Mouse (Mus musculus) spleen, postnatal 14 days (tissue): Measurements from ENCODE around the gene Prox1.

ENCODE experiments used
- DNase-seq, 2 experiments: peaks; one replicate each; pipeline ENCODE4 v3.0.0; 2021 to 2022; ENCODE audit warnings: low spot score in 2 of 2

Prox1 gene

GRCm38 (mm10) chr1:190143593-190143992 is 26.9 kb downstream of the Prox1 start:
- DNase-seq = no peak

- DNase-seq = no peak
Observed at GRCm38 (mm10) chr1:190142584-190142983, 27.9 kb downstream of the Prox1 start.

GRCm38 (mm10) chr1:190140519-190140918 is 30.0 kb downstream of the Prox1 start:
- DNase-seq = no peak

- DNase-seq = no peak
Observed at GRCm38 (mm10) chr1:190139711-190140405, 30.7 kb downstream of the Prox1 start.

- no peak for DNase-seq
Observed at GRCm38 (mm10) chr1:190137943-190138342, 32.6 kb downstream of the Prox1 start.

- DNase-seq = no peak
Observed at GRCm38 (mm10) chr1:190132897-190133296, 37.6 kb downstream of the Prox1 start.

- DNase-seq = no peak
Observed at GRCm38 (mm10) chr1:190130888-190131287, 39.6 kb downstream of the Prox1 start.

- no peak for DNase-seq
Observed at GRCm38 (mm10) chr1:190129553-190129952, 41.0 kb downstream of the Prox1 start.

GRCm38 (mm10) chr1:190128674-190129322 is 41.7 kb downstream of the Prox1 start:
- DNase-seq = no peak

GRCm38 (mm10) chr1:190127878-190128277 is 42.6 kb downstream of the Prox1 start:
- no peak for DNase-seq

GRCm38 (mm10) chr1:190127163-190127795 is 43.2 kb downstream of the Prox1 start:
- DNase-seq = no peak

- DNase-seq = no peak
Observed at GRCm38 (mm10) chr1:190124961-190125739, 45.4 kb downstream of the Prox1 start.

- DNase-seq = no peak
Observed at GRCm38 (mm10) chr1:190123404-190123803, 47.1 kb downstream of the Prox1 start.

GRCm38 (mm10) chr1:190115985-190116384 is 54.5 kb downstream of the Prox1 start:
- DNase-seq = no peak

GRCm38 (mm10) chr1:190111741-190112140 is 58.8 kb downstream of the Prox1 start:
- no peak for DNase-seq

- no peak for DNase-seq
Observed at GRCm38 (mm10) chr1:190107587-190107986, 62.9 kb downstream of the Prox1 start.

GRCm38 (mm10) chr1:190106674-190107420 is 63.7 kb downstream of the Prox1 start:
- no peak for DNase-seq

- DNase-seq = no peak
Observed at GRCm38 (mm10) chr1:190106060-190106459, 64.5 kb downstream of the Prox1 start.

GRCm38 (mm10) chr1:190093326-190093725 is 77.2 kb downstream of the Prox1 start:
- DNase-seq = no peak

GRCm38 (mm10) chr1:190092076-190092475 is 78.4 kb downstream of the Prox1 start:
- no peak for DNase-seq

- no peak for DNase-seq
Observed at GRCm38 (mm10) chr1:190088929-190089328, 81.6 kb downstream of the Prox1 start.
